Mouse (Mus musculus): ENCODE measurements around the gene Sumo1.

GRCm38 (mm10) chr1:59609458-59609857 is 61.2 kb downstream of the Sumo1 start:
- peak; percentile 70; the same call in 1 of the 2 replicates for TF ChIP-seq CTCF (IDR thresholded peaks at IDR 0.05; ENCODE audit: borderline replicate concordance, insufficient read depth, low read length)
- TF ChIP-seq POLR2A (IDR thresholded peaks at IDR 0.05; ENCODE audit: low read depth, low read length) = no peak

All from embryonic fibroblast, embryonic 13.5 days (primary cell).